ENCODE assay signal across 15 mouse cellular contexts in genomic region chr2:74667191-74667841, GRCm38 (mm10). TPM values are rescaled to one million over a fixed set of nuclear protein-coding genes. Genes with fewer than 3 reads are reported as not detected.
DNase-seq lines count a peak whose midpoint lies in the region; ATAC-seq and TF ChIP-seq lines count a peak whose summit lies in the region.
"Had no signal": no experiment of that assay in that cellular context is flagged by ENCODE, and none has a peak within 500 bp of the region (broad histone marks: within the 10 kb centered on the region; RNA-seq: fewer than 3 reads in every experiment).

No protein-coding gene starts in this region.

- 0 out of 2 replicates have a peak, but pooled peaks have one; percentile 20 for TF ChIP-seq POLR2A in limb, embryonic 14.5 days (IDR thresholded peaks at IDR 0.05; ENCODE audit: borderline replicate concordance, extremely low read depth, insufficient read depth, insufficient read length)

- no peak overlapping the region for H3K27ac ChIP-seq in forebrain, embryonic 10.5 days
- H3K27ac ChIP-seq in forebrain, embryonic 15.5 days (replicated peaks), result no peak overlapping the region
- H3K27ac ChIP-seq in kidney, postnatal 0 days, result no peak overlapping the region
- H3K27ac ChIP-seq in embryonic facial prominence, embryonic 14.5 days (replicated peaks; ENCODE audit: low read depth, low read length), result no peak overlapping the region
- peak overlapping the region; percentile 96 for H3K27ac ChIP-seq in limb, embryonic 14.5 days (replicated peaks; ENCODE audit: low read depth, low read length)

- peak; percentile 46 for DNase-seq in forebrain, embryonic 10.5 days (ENCODE audit: extremely low spot score, low spot score)
- no peak for DNase-seq in kidney, postnatal 0 days (ENCODE audit: low spot score)
- DNase-seq in kidney, adult 11 months, result no peak
- DNase-seq in embryonic facial prominence, embryonic 14.5 days (ENCODE audit: low spot score), result no peak
- no peak for DNase-seq in limb, embryonic 14.5 days (ENCODE audit: low spot score)
- no peak for DNase-seq in left cerebral cortex, postnatal 4 days
- no peak for DNase-seq in testis, postnatal 10 days (ENCODE audit: low spot score)
- DNase-seq: adrenal gland, postnatal 10 days; cerebellum, adult 11 months had no signal

- H3K4me2 ChIP-seq in forebrain, embryonic 15.5 days (replicated peaks), result no peak overlapping the region
- H3K4me2 ChIP-seq in kidney, postnatal 0 days (ENCODE audit: low read length), result peak overlapping the region; percentile 77; the same call in 1 of the 2 replicates
- H3K4me2 ChIP-seq in embryonic facial prominence, embryonic 14.5 days (ENCODE audit: low read depth, low read length), result no peak overlapping the region; the same call in 1 of the 2 replicates
- H3K4me2 ChIP-seq in limb, embryonic 14.5 days (replicated peaks; ENCODE audit: low read depth, low read length, severe bottlenecking), result peak overlapping the region; percentile 96

- WGBS in forebrain, embryonic 10.5 days, result 2% methylated on average over 36 of the region's 36 CpGs
- 1% methylated on average over 36 of the region's 36 CpGs for WGBS in forebrain, embryonic 15.5 days
- WGBS in kidney, postnatal 0 days, result 3% methylated on average over 36 of the region's 36 CpGs
- 2% methylated on average over 36 of the region's 36 CpGs for WGBS in embryonic facial prominence, embryonic 14.5 days
- 2% methylated on average over 35 of the region's 36 CpGs for WGBS in limb, embryonic 14.5 days

- H3K9me3 ChIP-seq in forebrain, embryonic 10.5 days, result no peaks in the 10 kb centered on the region
- no peaks in the 10 kb centered on the region for H3K9me3 ChIP-seq in forebrain, embryonic 15.5 days
- no peaks in the 10 kb centered on the region for H3K9me3 ChIP-seq in kidney, postnatal 0 days (replicated peaks; ENCODE audit: low read length)
- H3K9me3 ChIP-seq in embryonic facial prominence, embryonic 14.5 days (ENCODE audit: control insufficient read depth, low read length), result no peaks in the 10 kb centered on the region
- no peaks in the 10 kb centered on the region for H3K9me3 ChIP-seq in limb, embryonic 14.5 days (ENCODE audit: control insufficient read depth, low read length)

- peaks cover 100% of the 10 kb centered on the region for H3K27me3 ChIP-seq in forebrain, embryonic 10.5 days (ENCODE audit: poor library complexity, severe bottlenecking)
- H3K27me3 ChIP-seq in forebrain, embryonic 15.5 days, result peaks cover 96% of the 10 kb centered on the region
- H3K27me3 ChIP-seq in kidney, postnatal 0 days (ENCODE audit: insufficient read depth, low read length), result peaks cover 86% of the 10 kb centered on the region
- peaks cover 98% of the 10 kb centered on the region for H3K27me3 ChIP-seq in embryonic facial prominence, embryonic 14.5 days (replicated peaks; ENCODE audit: control insufficient read depth, insufficient read depth, low read length)
- H3K27me3 ChIP-seq in limb, embryonic 14.5 days (ENCODE audit: control insufficient read depth, insufficient read depth, low read length), result peaks cover 25% of the 10 kb centered on the region; the same call in 1 of the 2 replicates

- intact Hi-C loops in left cerebral cortex, postnatal 4 days (cut with DNase I), result no loop called here

- TF ChIP-seq CTCF in kidney, postnatal 0 days (IDR thresholded peaks at IDR 0.05; ENCODE audit: low read depth), result no peak

- no peak for ATAC-seq in forebrain, embryonic 15.5 days (replicated peaks)
- ATAC-seq in kidney, postnatal 0 days (replicated peaks; ENCODE audit: low FRiP score, low read depth), result no peak
- no peak for ATAC-seq in embryonic facial prominence, embryonic 14.5 days (ENCODE audit: low read depth)
- ATAC-seq in limb, embryonic 14.5 days (ENCODE audit: low FRiP score, low read depth), result peak; percentile 2; the same call in 1 of the 2 replicates

- H3K36me3 ChIP-seq in forebrain, embryonic 10.5 days (replicated peaks), result no peaks in the 10 kb centered on the region
- no peaks in the 10 kb centered on the region for H3K36me3 ChIP-seq in forebrain, embryonic 15.5 days
- H3K36me3 ChIP-seq in kidney, postnatal 0 days (ENCODE audit: insufficient read depth, low read length), result no peaks in the 10 kb centered on the region
- H3K36me3 ChIP-seq in embryonic facial prominence, embryonic 14.5 days (ENCODE audit: control insufficient read depth, insufficient read depth, low read length), result no peaks in the 10 kb centered on the region
- peaks cover 9% of the 10 kb centered on the region for H3K36me3 ChIP-seq in limb, embryonic 14.5 days (ENCODE audit: control insufficient read depth, insufficient read depth, low read length)

- peaks cover 13% of the 10 kb centered on the region for H3K4me1 ChIP-seq in forebrain, embryonic 10.5 days
- peaks cover 12% of the 10 kb centered on the region for H3K4me1 ChIP-seq in forebrain, embryonic 15.5 days
- peaks cover 13% of the 10 kb centered on the region; the same call in 1 of the 2 replicates for H3K4me1 ChIP-seq in kidney, postnatal 0 days (replicated peaks; ENCODE audit: insufficient read depth, low read length)
- H3K4me1 ChIP-seq in embryonic facial prominence, embryonic 14.5 days (ENCODE audit: control insufficient read depth, insufficient read depth, low read length), result no peaks in the 10 kb centered on the region; the same call in 1 of the 2 replicates
- no peaks in the 10 kb centered on the region for H3K4me1 ChIP-seq in limb, embryonic 14.5 days (ENCODE audit: control insufficient read depth, insufficient read depth, low read length)

- no peak overlapping the region; the same call in 1 of the 2 replicates for H3K4me3 ChIP-seq in forebrain, embryonic 10.5 days
- H3K4me3 ChIP-seq in forebrain, embryonic 15.5 days, result no peak overlapping the region
- H3K4me3 ChIP-seq in kidney, postnatal 0 days (replicated peaks; ENCODE audit: low read depth, low read length), result no peak overlapping the region; the same call in 1 of the 2 replicates
- peak overlapping the region; percentile 39 for H3K4me3 ChIP-seq in embryonic facial prominence, embryonic 14.5 days (ENCODE audit: low read depth, low read length)
- H3K4me3 ChIP-seq in limb, embryonic 14.5 days (replicated peaks; ENCODE audit: low read length), result peak overlapping the region; percentile 74

- H3K9ac ChIP-seq in forebrain, embryonic 15.5 days (replicated peaks), result no peak overlapping the region
- H3K9ac ChIP-seq in kidney, postnatal 0 days (ENCODE audit: low read depth, low read length), result no peak overlapping the region
- H3K9ac ChIP-seq in embryonic facial prominence, embryonic 14.5 days (ENCODE audit: low read depth, low read length), result no peak overlapping the region
- peak overlapping the region; percentile 99 for H3K9ac ChIP-seq in limb, embryonic 14.5 days (ENCODE audit: low read depth, low read length, severe bottlenecking)

RNA-seq across cellular contexts. Expression of gene Hoxd13, which starts 0.8 kb away (rescaled TPM):
- not detected in 2 replicates for polyA plus RNA-seq in forebrain, embryonic 10.5 days (2016; fragmentation: Nextera tagmentation; extraction: Ambion mirVana)
- polyA plus RNA-seq in forebrain, embryonic 15.5 days (2015; fragmentation: Nextera tagmentation; extraction: Ambion mirVana), result not detected in 2 replicates
- 0.10 TPM in 1 of 2 replicates, not detected in the other for polyA plus RNA-seq in kidney, postnatal 0 days (2015; fragmentation: Nextera tagmentation; extraction: Ambion mirVana)
- not detected in 2 replicates for polyA plus RNA-seq in embryonic facial prominence, embryonic 14.5 days (2014; fragmentation: Nextera tagmentation; extraction: Ambion mirVana)
- 109 and 150 TPM in 2 replicates for polyA plus RNA-seq in limb, embryonic 14.5 days (2012; rRNA removed)
- 54.6 and 70.5 TPM in 2 replicates for polyA plus RNA-seq in limb, embryonic 14.5 days (2014; fragmentation: Nextera tagmentation; extraction: Ambion mirVana)
- total RNA-seq in left cerebral cortex, postnatal 4 days (2021), result not detected
- total RNA-seq: adrenal gland, postnatal 10 days; gastrocnemius, adult 8-10 months; left cerebral cortex, postnatal 10 days; megakaryocyte-erythroid progenitor cell, adult 5-6 weeks; MEL had no signal
- polyA plus RNA-seq: embryonic facial prominence, embryonic 11.5 days had no signal

RNA-seq across cellular contexts. Expression of gene Hoxd12, which starts 7.5 kb away (rescaled TPM):
- not detected in 2 replicates for polyA plus RNA-seq in forebrain, embryonic 10.5 days (2016; fragmentation: Nextera tagmentation; extraction: Ambion mirVana)
- polyA plus RNA-seq in forebrain, embryonic 15.5 days (2015; fragmentation: Nextera tagmentation; extraction: Ambion mirVana), result not detected in 2 replicates
- polyA plus RNA-seq in kidney, postnatal 0 days (2015; fragmentation: Nextera tagmentation; extraction: Ambion mirVana), result 2.6 and 2.8 TPM in 2 replicates
- not detected in 2 replicates for polyA plus RNA-seq in embryonic facial prominence, embryonic 14.5 days (2014; fragmentation: Nextera tagmentation; extraction: Ambion mirVana)
- polyA plus RNA-seq in limb, embryonic 14.5 days (2012; rRNA removed), result 43.3 and 58.3 TPM in 2 replicates
- 38.4 and 53.0 TPM in 2 replicates for polyA plus RNA-seq in limb, embryonic 14.5 days (2014; fragmentation: Nextera tagmentation; extraction: Ambion mirVana)
- not detected for total RNA-seq in left cerebral cortex, postnatal 4 days (2021)
- total RNA-seq: adrenal gland, postnatal 10 days; gastrocnemius, adult 8-10 months; left cerebral cortex, postnatal 10 days; megakaryocyte-erythroid progenitor cell, adult 5-6 weeks; MEL had no signal
- polyA plus RNA-seq: embryonic facial prominence, embryonic 11.5 days had no signal

RNA-seq across cellular contexts. Expression of gene Evx2, which starts 8.0 kb away (rescaled TPM):
- polyA plus RNA-seq in forebrain, embryonic 10.5 days (2016; fragmentation: Nextera tagmentation; extraction: Ambion mirVana), result not detected in 2 replicates
- polyA plus RNA-seq in forebrain, embryonic 15.5 days (2015; fragmentation: Nextera tagmentation; extraction: Ambion mirVana), result not detected in 2 replicates
- polyA plus RNA-seq in kidney, postnatal 0 days (2015; fragmentation: Nextera tagmentation; extraction: Ambion mirVana), result 0.08 TPM in 1 of 2 replicates, not detected in the other
- not detected in 2 replicates for polyA plus RNA-seq in embryonic facial prominence, embryonic 14.5 days (2014; fragmentation: Nextera tagmentation; extraction: Ambion mirVana)
- 8.9 and 15.2 TPM in 2 replicates for polyA plus RNA-seq in limb, embryonic 14.5 days (2012; rRNA removed)
- polyA plus RNA-seq in limb, embryonic 14.5 days (2014; fragmentation: Nextera tagmentation; extraction: Ambion mirVana), result 2.3 and 3.4 TPM in 2 replicates
- not detected for total RNA-seq in left cerebral cortex, postnatal 4 days (2021)
- total RNA-seq: adrenal gland, postnatal 10 days; gastrocnemius, adult 8-10 months; left cerebral cortex, postnatal 10 days; megakaryocyte-erythroid progenitor cell, adult 5-6 weeks; MEL had no signal

RNA-seq across cellular contexts. Expression of gene Hoxd11, which starts 12.0 kb away (rescaled TPM):
- not detected in 2 replicates for polyA plus RNA-seq in forebrain, embryonic 10.5 days (2016; fragmentation: Nextera tagmentation; extraction: Ambion mirVana)
- not detected in 2 replicates for polyA plus RNA-seq in forebrain, embryonic 15.5 days (2015; fragmentation: Nextera tagmentation; extraction: Ambion mirVana)
- polyA plus RNA-seq in kidney, postnatal 0 days (2015; fragmentation: Nextera tagmentation; extraction: Ambion mirVana), result 19.7 and 23.8 TPM in 2 replicates
- not detected in 2 replicates for polyA plus RNA-seq in embryonic facial prominence, embryonic 14.5 days (2014; fragmentation: Nextera tagmentation; extraction: Ambion mirVana)
- polyA plus RNA-seq in limb, embryonic 14.5 days (2012; rRNA removed), result 40.0 and 60.8 TPM in 2 replicates
- 21.4 and 30.0 TPM in 2 replicates for polyA plus RNA-seq in limb, embryonic 14.5 days (2014; fragmentation: Nextera tagmentation; extraction: Ambion mirVana)
- total RNA-seq in left cerebral cortex, postnatal 4 days (2021), result not detected
- total RNA-seq: adrenal gland, postnatal 10 days; gastrocnemius, adult 8-10 months; left cerebral cortex, postnatal 10 days; megakaryocyte-erythroid progenitor cell, adult 5-6 weeks; MEL had no signal
- polyA plus RNA-seq: embryonic facial prominence, embryonic 11.5 days had no signal

RNA-seq across cellular contexts. Expression of gene Hoxd10, which starts 24.4 kb away (rescaled TPM):
- not detected in 2 replicates for polyA plus RNA-seq in forebrain, embryonic 10.5 days (2016; fragmentation: Nextera tagmentation; extraction: Ambion mirVana)
- not detected in 2 replicates for polyA plus RNA-seq in forebrain, embryonic 15.5 days (2015; fragmentation: Nextera tagmentation; extraction: Ambion mirVana)
- 44.6 and 45.5 TPM in 2 replicates for polyA plus RNA-seq in kidney, postnatal 0 days (2015; fragmentation: Nextera tagmentation; extraction: Ambion mirVana)
- polyA plus RNA-seq in embryonic facial prominence, embryonic 14.5 days (2014; fragmentation: Nextera tagmentation; extraction: Ambion mirVana), result 0.37 and 0.45 TPM in 2 replicates
- 37.9 and 39.4 TPM in 2 replicates for polyA plus RNA-seq in limb, embryonic 14.5 days (2012; rRNA removed)
- polyA plus RNA-seq in limb, embryonic 14.5 days (2014; fragmentation: Nextera tagmentation; extraction: Ambion mirVana), result 18.3 and 26.1 TPM in 2 replicates
- total RNA-seq in left cerebral cortex, postnatal 4 days (2021), result not detected
- total RNA-seq: left cerebral cortex, postnatal 10 days; megakaryocyte-erythroid progenitor cell, adult 5-6 weeks; MEL had no signal
- polyA plus RNA-seq: embryonic facial prominence, embryonic 11.5 days had no signal

Comparison
In these comparisons a context has a peak if more than half of its experiments do, and no peak if none do; other contexts are left out.
1. H3K4me3 ChIP-seq: peak in embryonic facial prominence, embryonic 14.5 days (single experiment) and limb, embryonic 14.5 days (single experiment); none in forebrain, embryonic 10.5 days (single experiment), forebrain, embryonic 15.5 days (single experiment) and kidney, postnatal 0 days (single experiment).
2. H3K4me2 ChIP-seq: peak in kidney, postnatal 0 days (single experiment) and limb, embryonic 14.5 days (single experiment); none in forebrain, embryonic 15.5 days (single experiment) and embryonic facial prominence, embryonic 14.5 days (single experiment).
3. RNA of gene Hoxd13, which starts 0.8 kb away (polyA plus RNA-seq): 54.6 to 150 TPM in limb, embryonic 14.5 days; 0.10 TPM in kidney, postnatal 0 days, not detected in forebrain, embryonic 10.5 days, not detected in forebrain, embryonic 15.5 days and not detected in embryonic facial prominence, embryonic 14.5 days; every median in the first group is over 10 times any median in the second.
4. RNA of gene Hoxd12, which starts 7.5 kb away (polyA plus RNA-seq): 38.4 to 58.3 TPM in limb, embryonic 14.5 days; 2.6 to 2.8 TPM in kidney, postnatal 0 days, not detected in forebrain, embryonic 10.5 days, not detected in forebrain, embryonic 15.5 days and not detected in embryonic facial prominence, embryonic 14.5 days; every median in the first group is over 10 times any median in the second.